Mouse (Mus musculus): ENCODE measurements around the gene Cldn11. TPM values are rescaled to one million over a fixed set of nuclear protein-coding genes. Genes with fewer than 3 reads are reported as not detected.

Gene Cldn11
- polyA plus RNA-seq (2015; fragmentation: Nextera tagmentation; extraction: Ambion mirVana), result 2.3 and 2.9 TPM in 2 replicates

DNA sequence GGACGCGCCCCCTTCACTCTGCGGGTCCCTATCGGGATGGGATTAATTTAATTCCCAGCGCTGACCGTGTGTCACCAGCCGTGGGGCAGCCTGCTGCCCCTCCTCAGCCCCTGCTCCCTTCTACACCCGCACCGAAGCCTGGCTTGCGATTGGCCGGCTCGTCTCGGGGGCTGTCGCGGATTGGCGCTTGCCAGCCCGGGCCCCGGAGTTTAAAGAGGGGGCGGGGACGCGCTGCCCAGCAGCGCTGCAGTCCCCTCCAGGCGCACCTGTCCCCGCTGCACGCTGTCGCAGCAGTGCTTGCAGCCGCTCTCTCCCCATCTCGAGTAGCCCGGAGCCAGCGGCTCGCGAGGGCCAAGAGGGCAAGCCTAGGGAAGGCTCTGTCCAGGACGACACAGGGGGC lies at the start of gene Cldn11:
Gene Cldn11, plus strand, starts transcription at position 215 of the 400 bp plus-strand sequence.

Other genes starting within 250 kb of the Cldn11 start
- gene Phc3, start 180.5 kb upstream of the Cldn11 start, polyA plus RNA-seq (2015; fragmentation: Nextera tagmentation; extraction: Ambion mirVana), result 3.7 and 3.8 TPM in 2 replicates
- gene Prkci, start 154.2 kb upstream of the Cldn11 start, polyA plus RNA-seq (2015; fragmentation: Nextera tagmentation; extraction: Ambion mirVana), result 7.9 and 8.9 TPM in 2 replicates
- 7.9 and 8.2 TPM in 2 replicates for gene Skil, start 54.9 kb upstream of the Cldn11 start, polyA plus RNA-seq (2015; fragmentation: Nextera tagmentation; extraction: Ambion mirVana)
- gene Slc7a14, start 160.5 kb downstream of the Cldn11 start, polyA plus RNA-seq (2015; fragmentation: Nextera tagmentation; extraction: Ambion mirVana), result 0.01 and 0.03 TPM in 2 replicates